Mouse (Mus musculus) megakaryocyte, embryonic 14.5 days (primary cell): ENCODE data around the gene Pibf1.

Experiments
- FLI1 ChIP-seq: IDR thresholded peaks from 2 replicates; pipeline ENCODE4 v1.6.1; 2012; ENCODE audit warnings: low read length, inconsistent platforms, mixed read lengths
- GATA1 ChIP-seq: IDR thresholded peaks from 3 replicates; pipeline ENCODE4 v1.6.1; 2012; ENCODE audit warnings: mixed read lengths, low read length, inconsistent platforms, borderline replicate concordance

GRCm38 (mm10) chr14:99136297-99136696, 37.1 kb downstream of the Pibf1 start:
- TF ChIP-seq GATA1 (no peak), FLI1 (no peak)
